Mouse (Mus musculus) midbrain, embryonic 15.5 days (tissue): ENCODE measurements around the gene Hemgn. TPM values are rescaled to one million over a fixed set of nuclear protein-coding genes. Genes with fewer than 3 reads are reported as not detected.

Experiments
- ATAC-seq: fragments of 200-750 bp; cut with Nextera tagmentation; replicated peaks from 2 replicates; pipeline ENCODE4 v1.8.0; 2017; ENCODE audit warnings: moderate TSS enrichment
- H3K27ac ChIP-seq: fragments of 300-500 bp; sonication (generic); 2 replicates; pipeline ENCODE4 v1.5.1; 2015; ENCODE audit warnings: mild to moderate bottlenecking, inconsistent platforms
- H3K27me3 ChIP-seq: fragments of 300-500 bp; sonication (generic); replicated peaks from 2 replicates; pipeline ENCODE4 v1.6.1; 2015; ENCODE audit warnings: inconsistent platforms
- H3K36me3 ChIP-seq: fragments of 300-500 bp; sonication (generic); replicated peaks from 2 replicates; pipeline ENCODE4 v1.6.1; 2015; ENCODE audit warnings: inconsistent platforms
- H3K4me1 ChIP-seq: fragments of 300-500 bp; sonication (generic); 2 replicates; pipeline ENCODE4 v1.6.1; 2015; ENCODE audit warnings: inconsistent platforms
- H3K4me2 ChIP-seq: fragments of 300-500 bp; sonication (generic); 2 replicates; pipeline ENCODE4 v1.6.1; 2015; ENCODE audit warnings: inconsistent platforms, mild to moderate bottlenecking, moderate library complexity
- H3K4me3 ChIP-seq: fragments of 300-500 bp; sonication (generic); 2 replicates; pipeline ENCODE4 v1.5.1; 2015; ENCODE audit warnings: mild to moderate bottlenecking, inconsistent platforms
- H3K9ac ChIP-seq: fragments of 300-500 bp; sonication (generic); 2 replicates; pipeline ENCODE4 v1.6.1; 2015; ENCODE audit warnings: mild to moderate bottlenecking, inconsistent platforms
- H3K9me3 ChIP-seq: fragments of 300-500 bp; sonication (generic); 2 replicates; pipeline ENCODE4 v1.6.1; 2016; ENCODE audit warnings: inconsistent platforms
- WGBS: fragments of 180-500 bp; shearing (Covaris S2); methylation state at CpG from one replicate; pipeline ENCODE4 v1.1.7; 2015; ENCODE audit warnings: mixed read lengths; 5-methylcytosine and 5-hydroxymethylcytosine counted together
- polyA plus RNA-seq: library from polyadenylated mRNA; unstranded; fragments of >200 nt; fragmentation: Nextera tagmentation; extraction: Ambion mirVana; gene quantifications from 2 replicates; pipeline ENCODE4 v1.2.1, GENCODE M21; 2015

Hemgn gene
- polyA plus RNA-seq, 1 experiment from 2014 or later = 0.14 TPM

DNA sequence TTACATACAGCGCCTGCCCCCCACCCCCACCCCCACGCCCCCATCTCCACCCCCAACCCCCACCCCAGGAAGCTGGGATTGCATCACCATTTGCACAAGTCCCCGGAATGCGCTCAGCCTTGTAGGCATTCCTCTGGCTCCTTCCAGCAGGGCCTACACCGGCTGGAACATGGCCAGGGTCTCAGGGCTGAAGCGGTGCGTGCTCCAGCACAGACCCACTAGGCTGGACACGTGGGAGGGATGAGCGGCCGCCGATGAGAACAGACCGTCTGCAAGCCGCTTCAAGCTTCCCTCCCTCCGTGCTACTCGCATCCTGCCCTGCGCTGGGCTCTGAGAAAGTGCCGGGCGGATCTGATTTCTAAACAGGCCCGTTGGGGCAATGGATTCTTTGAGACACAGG is 42.3 kb downstream of the Hemgn start:
- no peak overlapping the region for H3K27ac ChIP-seq
- H3K36me3 ChIP-seq = no peaks in the 10 kb centered on the region
- peak overlapping the region; percentile 31; the same call in 1 of the 2 replicates for H3K9ac ChIP-seq
- H3K9me3 ChIP-seq = no peaks in the 10 kb centered on the region
- peaks cover 11% of the 10 kb centered on the region for H3K4me1 ChIP-seq
- 2% methylated on average over 19 of the region's 19 CpGs for WGBS
- 0 out of 2 replicates have a peak, but pooled peaks cover 4% of the 10 kb centered on the region for H3K27me3 ChIP-seq
- ATAC-seq = peak; percentile 75
- no peak overlapping the region for H3K4me3 ChIP-seq
- peak overlapping the region; percentile 37 for H3K4me2 ChIP-seq

GRCm38 (mm10) chr4:46370406-46370805 is 42.9 kb downstream of the Hemgn start:
- 54% methylated on average over 6 of the region's 6 CpGs for WGBS
- Histone ChIP-seq H3K4me3 (no peak overlapping the region), H3K27ac (no peak overlapping the region), H3K4me2 (no peak overlapping the region), H3K9ac (no peak overlapping the region), H3K27me3 (0 out of 2 replicates have a peak, but pooled peaks cover 4% of the 10 kb centered on the region), H3K4me1 (peaks cover 11% of the 10 kb centered on the region), H3K36me3 (no peaks in the 10 kb centered on the region), H3K9me3 (no peaks in the 10 kb centered on the region)
- ATAC-seq = no peak

- Histone ChIP-seq H3K4me1 (peaks cover 6% of the 10 kb centered on the region; the same call in 1 of the 2 replicates), H3K27me3 (0 out of 2 replicates have a peak, but pooled peaks cover 4% of the 10 kb centered on the region), H3K9ac (no peak overlapping the region), H3K4me2 (no peak overlapping the region), H3K4me3 (no peak overlapping the region), H3K9me3 (no peaks in the 10 kb centered on the region), H3K27ac (no peak overlapping the region), H3K36me3 (no peaks in the 10 kb centered on the region)
- no peak for ATAC-seq
- WGBS = 66% methylated on average over 4 of the region's 4 CpGs
Observed at GRCm38 (mm10) chr4:46369070-46369469, 44.2 kb downstream of the Hemgn start.

DNA sequence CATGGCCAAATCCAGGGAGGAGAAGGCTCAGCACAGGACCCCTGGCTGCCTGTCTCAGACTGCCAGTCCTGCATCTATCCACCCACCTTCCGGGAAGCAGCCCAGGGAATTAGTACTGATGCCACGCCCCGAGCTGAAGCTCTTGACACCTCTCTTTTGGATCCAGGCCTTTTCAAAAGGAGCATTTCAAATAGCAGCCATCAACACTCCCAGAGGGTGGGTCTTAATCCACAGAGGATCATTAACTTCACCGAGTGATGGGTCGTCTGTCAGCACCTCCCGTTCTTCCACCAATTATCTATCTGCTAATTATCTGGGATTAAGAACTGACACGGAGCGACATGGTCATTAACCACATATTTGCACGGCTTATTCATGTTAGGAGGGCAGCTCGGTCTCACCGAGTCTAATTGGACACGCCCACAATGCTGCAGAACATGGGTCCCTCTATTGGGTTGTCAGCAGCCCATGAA is 45.8 kb downstream of the Hemgn start:
- Histone ChIP-seq H3K4me3 (no peak overlapping the region), H3K27me3 (0 out of 2 replicates have a peak, but pooled peaks cover 4% of the 10 kb centered on the region), H3K36me3 (no peaks in the 10 kb centered on the region), H3K27ac (no peak overlapping the region), H3K9me3 (no peaks in the 10 kb centered on the region), H3K9ac (no peak overlapping the region), H3K4me2 (no peak overlapping the region), H3K4me1 (peaks cover 6% of the 10 kb centered on the region; the same call in 1 of the 2 replicates)
- 12% methylated on average over 12 of the region's 12 CpGs for WGBS
- peak; percentile 54; the same call in 1 of the 2 replicates for ATAC-seq

DNA sequence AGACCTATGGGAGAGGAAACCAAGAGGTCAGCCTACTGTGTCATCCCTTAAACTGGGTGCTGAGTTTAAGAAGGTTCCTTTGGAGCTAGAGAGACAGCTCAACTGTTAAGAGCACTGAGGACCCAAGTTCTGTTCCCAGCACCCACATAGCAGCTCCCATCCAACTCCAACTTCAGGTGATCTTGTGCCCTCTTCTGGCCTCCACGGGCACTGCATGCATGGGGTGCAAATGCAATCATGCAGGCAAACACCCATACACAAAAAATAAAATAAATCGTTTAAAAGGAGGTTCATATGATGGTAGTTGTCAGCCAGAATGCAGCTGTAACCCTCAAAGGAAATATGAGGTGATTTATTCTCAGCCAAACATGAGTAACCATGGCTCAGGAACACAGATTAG is 48.9 kb downstream of the Hemgn start:
- 90% methylated on average over 2 of the region's 2 CpGs for WGBS
- Histone ChIP-seq H3K4me1 (0 out of 2 replicates have a peak, but pooled peaks cover 3% of the 10 kb centered on the region), H3K4me2 (no peak overlapping the region), H3K27ac (no peak overlapping the region), H3K9me3 (no peaks in the 10 kb centered on the region), H3K27me3 (0 out of 2 replicates have a peak, but pooled peaks cover 1% of the 10 kb centered on the region), H3K4me3 (no peak overlapping the region), H3K9ac (no peak overlapping the region), H3K36me3 (no peaks in the 10 kb centered on the region)
- no peak for ATAC-seq

- no peak for ATAC-seq
- H3K27me3 ChIP-seq = peaks cover 6% of the 10 kb centered on the region
- no peak overlapping the region for H3K4me3 ChIP-seq
- H3K36me3 ChIP-seq = no peaks in the 10 kb centered on the region
- H3K9ac ChIP-seq = no peak overlapping the region
- WGBS = 79% methylated on average over 5 of the region's 5 CpGs
- H3K27ac ChIP-seq = no peak overlapping the region
- H3K4me1 ChIP-seq = no peaks in the 10 kb centered on the region
- H3K4me2 ChIP-seq = no peak overlapping the region
- H3K9me3 ChIP-seq = no peaks in the 10 kb centered on the region
Observed at GRCm38 (mm10) chr4:46361258-46361657, 52.0 kb downstream of the Hemgn start.

DNA sequence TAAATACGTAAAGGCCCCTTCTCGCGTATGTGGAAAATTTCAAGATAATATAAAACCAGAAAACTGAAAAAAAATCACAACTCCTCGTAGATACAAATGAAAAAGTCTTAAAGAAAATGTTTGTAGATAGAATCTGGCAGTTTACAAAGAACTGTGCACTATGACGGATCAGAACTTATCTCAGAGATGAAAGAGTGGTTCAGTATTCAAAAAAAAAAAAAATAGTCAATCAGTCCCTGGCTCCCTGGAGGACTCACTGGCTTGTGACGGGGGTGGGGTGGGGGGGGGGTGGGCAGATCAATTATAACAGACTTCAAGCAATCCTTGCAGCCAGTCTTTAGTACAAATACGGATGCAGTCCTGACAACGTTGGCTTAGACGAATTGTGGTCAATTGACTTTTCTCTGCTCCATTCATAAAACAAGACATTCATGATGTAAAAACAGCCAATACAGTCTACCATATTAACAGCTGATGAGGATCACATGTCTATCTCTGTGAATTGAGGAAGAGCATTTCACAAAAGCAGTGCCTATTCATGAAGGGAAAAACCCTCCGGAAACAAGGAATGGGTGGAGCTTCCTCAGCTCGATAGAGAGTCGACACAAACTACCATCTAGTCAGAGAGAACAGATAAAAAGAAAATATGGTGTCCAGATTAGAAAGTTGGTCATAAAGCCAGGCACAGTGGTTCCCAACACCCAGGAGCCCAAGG is 53.6 kb downstream of the Hemgn start:
- Histone ChIP-seq H3K27ac (no peak overlapping the region), H3K36me3 (no peaks in the 10 kb centered on the region), H3K27me3 (peaks cover 16% of the 10 kb centered on the region), H3K4me1 (no peaks in the 10 kb centered on the region), H3K9me3 (no peaks in the 10 kb centered on the region), H3K4me2 (no peak overlapping the region), H3K9ac (no peak overlapping the region), H3K4me3 (no peak overlapping the region)
- no peak for ATAC-seq
- WGBS = 73% methylated on average over 12 of the region's 12 CpGs

DNA sequence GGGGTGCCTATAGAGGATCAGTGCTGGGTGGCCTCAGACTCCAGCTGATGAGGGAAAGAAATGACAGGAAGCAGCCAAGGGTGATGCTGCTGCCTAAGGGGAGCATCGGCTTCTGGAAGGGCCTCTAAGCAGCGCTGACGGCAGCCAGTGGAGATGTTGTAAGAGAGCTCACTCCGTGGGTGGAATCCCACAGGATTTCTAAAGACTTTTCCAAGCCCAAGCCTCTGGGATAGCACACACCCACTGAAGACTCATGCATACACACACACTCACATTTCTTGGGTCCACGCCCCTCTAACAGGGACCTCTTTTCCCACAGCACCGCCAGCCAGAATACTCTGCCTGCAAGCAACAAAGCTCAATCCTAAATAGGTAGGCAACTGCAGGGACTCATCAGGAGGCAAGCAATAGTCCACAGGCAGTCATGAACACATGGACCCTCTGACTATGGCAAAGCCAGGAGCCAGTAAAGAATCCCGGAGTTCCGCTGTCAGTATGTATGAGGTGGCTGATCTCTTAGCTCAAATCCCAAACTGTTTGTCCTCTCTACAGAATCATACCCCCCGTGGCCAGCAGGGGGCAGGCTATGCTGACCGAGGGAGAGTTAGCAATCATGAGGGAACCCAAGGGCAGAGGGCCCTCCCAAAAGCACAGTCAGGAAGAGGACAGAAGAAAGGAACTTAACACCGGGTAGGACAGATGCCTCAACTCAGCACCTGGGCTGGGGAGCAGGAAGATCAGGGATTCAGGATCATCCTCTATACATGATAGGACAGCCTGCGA is 56.8 kb downstream of the Hemgn start:
- no peak for ATAC-seq
- Histone ChIP-seq H3K9ac (no peak overlapping the region), H3K27ac (no peak overlapping the region), H3K4me3 (no peak overlapping the region), H3K36me3 (no peaks in the 10 kb centered on the region), H3K4me1 (no peaks in the 10 kb centered on the region), H3K4me2 (no peak overlapping the region), H3K27me3 (peaks cover 38% of the 10 kb centered on the region), H3K9me3 (no peaks in the 10 kb centered on the region)
- 49% methylated on average over 12 of the region's 12 CpGs for WGBS

- Histone ChIP-seq H3K4me3 (no peak overlapping the region), H3K4me1 (no peaks in the 10 kb centered on the region), H3K27me3 (peaks cover 71% of the 10 kb centered on the region), H3K9ac (no peak overlapping the region), H3K27ac (no peak overlapping the region), H3K4me2 (no peak overlapping the region), H3K9me3 (no peaks in the 10 kb centered on the region), H3K36me3 (no peaks in the 10 kb centered on the region)
- no peak for ATAC-seq
- 9% methylated on average over 10 of the region's 10 CpGs for WGBS
Observed at GRCm38 (mm10) chr4:46353045-46353444, 60.3 kb downstream of the Hemgn start.

DNA sequence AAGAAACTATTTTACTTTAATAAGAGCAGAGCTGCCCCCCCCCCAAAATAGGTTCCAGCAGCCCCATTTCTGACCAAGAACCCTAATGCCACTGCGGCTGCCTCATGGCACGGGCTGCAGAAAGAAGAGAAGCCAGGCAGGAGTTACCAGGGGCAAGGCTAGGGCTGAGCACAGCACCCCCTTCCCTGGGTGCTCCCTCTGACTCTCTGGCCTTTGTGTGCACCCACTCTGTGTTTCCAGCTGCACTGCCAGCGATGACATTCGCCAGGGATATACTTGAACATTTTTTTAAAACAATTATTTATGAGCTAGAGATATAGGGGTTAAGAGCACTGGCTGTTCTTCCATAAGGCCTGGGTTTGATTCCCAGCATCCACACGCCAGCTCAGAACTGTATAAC is 63.8 kb downstream of the Hemgn start:
- Histone ChIP-seq H3K4me2 (no peak overlapping the region), H3K4me3 (no peak overlapping the region), H3K4me1 (peaks cover 3% of the 10 kb centered on the region), H3K9me3 (no peaks in the 10 kb centered on the region), H3K36me3 (no peaks in the 10 kb centered on the region), H3K27me3 (peaks cover 90% of the 10 kb centered on the region), H3K27ac (no peak overlapping the region), H3K9ac (no peak overlapping the region)
- WGBS = 43% methylated on average over 5 of the region's 5 CpGs
- ATAC-seq = no peak

- Histone ChIP-seq H3K9ac (no peak overlapping the region), H3K4me1 (peaks cover 9% of the 10 kb centered on the region), H3K36me3 (no peaks in the 10 kb centered on the region), H3K9me3 (no peaks in the 10 kb centered on the region), H3K27me3 (peaks cover 95% of the 10 kb centered on the region), H3K27ac (no peak overlapping the region), H3K4me3 (no peak overlapping the region), H3K4me2 (no peak overlapping the region)
- no peak for ATAC-seq
- 20% methylated on average over 9 of the region's 9 CpGs for WGBS
Observed at GRCm38 (mm10) chr4:46348897-46349296, 64.4 kb downstream of the Hemgn start.
